Mouse (Mus musculus) limb, embryonic 14.5 days (tissue): ENCODE measurements around the gene Ybx3. TPM values are rescaled to one million over a fixed set of nuclear protein-coding genes. Genes with fewer than 3 reads are reported as not detected.

Experiments used
- ATAC-seq: fragments of 200-750 bp; cut with Nextera tagmentation; 2 replicates; pipeline ENCODE4 v1.8.0; 2017; ENCODE audit warnings: low read depth, moderate number of reproducible peaks, moderate TSS enrichment; ENCODE audit not compliant: low FRiP score
- DNase-seq: peaks from one replicate; pipeline ENCODE4 v3.0.0-alpha.2; 2015; ENCODE audit warnings: low spot score
- H3K27ac ChIP-seq: fragments of 300-500 bp; sonication (generic); replicated peaks from 2 replicates; pipeline ENCODE4 v1.5.1; 2014; ENCODE audit warnings: low read depth, mild to moderate bottlenecking, low read length, moderate library complexity, mixed read lengths
- H3K27me3 ChIP-seq: fragments of 300-500 bp; sonication (generic); 2 replicates; pipeline ENCODE4 v1.6.1; 2014; ENCODE audit warnings: low read length, mixed read lengths; ENCODE audit not compliant: control insufficient read depth, insufficient read depth
- H3K36me3 ChIP-seq: fragments of 300-500 bp; sonication (generic); 2 replicates; pipeline ENCODE4 v1.6.1; 2014; ENCODE audit warnings: mild to moderate bottlenecking, low read length, moderate library complexity, mixed read lengths; ENCODE audit not compliant: control insufficient read depth, insufficient read depth
- H3K4me1 ChIP-seq: fragments of 300-500 bp; sonication (generic); 2 replicates; pipeline ENCODE4 v1.6.1; 2014; ENCODE audit warnings: antibody characterized with exemption, low read length, mixed read lengths; ENCODE audit not compliant: control insufficient read depth, insufficient read depth
- H3K4me2 ChIP-seq: fragments of 300-500 bp; sonication (generic); replicated peaks from 2 replicates; pipeline ENCODE4 v1.6.1; 2014; ENCODE audit warnings: low read depth, mild to moderate bottlenecking, low read length, moderate library complexity; ENCODE audit not compliant: severe bottlenecking
- H3K4me3 ChIP-seq: fragments of 300-500 bp; sonication (generic); replicated peaks from 2 replicates; pipeline ENCODE4 v1.5.1; 2014; ENCODE audit warnings: low read length
- H3K9ac ChIP-seq: fragments of 300-500 bp; sonication (generic); 2 replicates; pipeline ENCODE4 v1.6.1; 2014; ENCODE audit warnings: mild to moderate bottlenecking, low read depth, low read length, moderate library complexity; ENCODE audit not compliant: severe bottlenecking
- H3K9me3 ChIP-seq: fragments of 300-500 bp; sonication (generic); 2 replicates; pipeline ENCODE4 v1.6.1; 2016; ENCODE audit warnings: low read length; ENCODE audit not compliant: control insufficient read depth
- POLR2A ChIP-seq: fragments of 200-500 bp; IDR thresholded peaks from 2 replicates; pipeline ENCODE4 v1.8.0; 2012; ENCODE audit warnings: inconsistent platforms, mild to moderate bottlenecking, moderate library complexity, borderline replicate concordance; ENCODE audit not compliant: insufficient read depth, insufficient read length; ENCODE audit errors: extremely low read depth
- WGBS: fragments of 180-500 bp; shearing (Covaris S2); extraction: QIAGEN DNeasy Blood & Tissue Kit; methylation state at CpG from one replicate; pipeline ENCODE4 v1.1.7; 2014; 5-methylcytosine and 5-hydroxymethylcytosine counted together
- polyA plus RNA-seq, 2 experiments: library from polyadenylated mRNA; depleted of rRNA in 1 of 2; stranded (reverse) in 1 of 2; unstranded in 1 of 2; fragments of >200 nt; fragmentation: Nextera tagmentation in 1 of 2; extraction: Ambion mirVana in 1 of 2; gene quantifications; 2 replicates each; pipeline versions ENCODE4 v1.2.1 to v1.2.3; 2012 to 2014

The Ybx3 gene
- polyA plus RNA-seq, 2 experiments = 77.9 to 219 TPM

DNA sequence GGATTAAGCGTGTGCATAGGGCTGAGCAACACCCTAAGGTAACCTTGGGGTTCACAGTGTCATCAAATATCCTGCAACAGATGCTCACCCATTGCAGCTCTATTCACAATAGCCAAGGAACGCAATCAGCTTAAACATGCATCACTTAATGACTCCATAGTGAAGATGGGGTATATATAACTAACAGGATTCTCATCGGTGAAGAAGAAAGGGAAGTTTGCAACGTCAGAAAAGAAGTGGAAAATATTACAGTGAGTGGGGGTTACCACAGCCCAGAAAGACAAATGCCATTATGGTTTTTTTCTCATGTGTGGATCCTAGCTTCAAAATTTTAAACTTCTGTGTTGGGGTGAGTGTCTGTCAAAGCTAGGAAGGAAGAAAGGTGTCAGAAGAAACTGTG, 16.9 kb upstream of the Ybx3 start:
- Histone ChIP-seq H3K4me3 (no peak overlapping the region), H3K4me2 (no peak overlapping the region), H3K27ac (no peak overlapping the region), H3K9ac (no peak overlapping the region), H3K36me3 (no peaks in the 10 kb centered on the region), H3K27me3 (no peaks in the 10 kb centered on the region), H3K4me1 (no peaks in the 10 kb centered on the region), H3K9me3 (no peaks in the 10 kb centered on the region)
- no peak for ATAC-seq
- no peak for DNase-seq
- no peak for TF ChIP-seq POLR2A
- 85% methylated on average over 4 of the region's 4 CpGs for WGBS

DNA sequence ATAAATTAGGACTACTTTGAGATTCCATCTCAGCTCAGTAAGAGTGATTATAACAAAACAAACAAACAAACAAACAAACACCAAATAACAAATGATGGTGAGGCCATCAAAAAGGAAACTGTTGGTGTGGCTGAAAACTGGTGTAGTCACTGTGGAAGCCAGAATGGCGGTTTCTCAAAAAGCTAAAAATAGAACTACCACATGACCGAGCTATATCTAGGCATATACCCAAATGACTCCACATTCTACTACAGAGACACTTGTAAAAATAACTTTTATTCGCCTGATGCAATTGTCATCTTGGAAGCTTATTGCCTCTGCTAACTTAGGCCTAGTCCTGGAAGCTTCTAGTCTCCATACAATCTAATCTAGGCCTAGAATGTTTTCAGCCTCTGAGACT, 16.0 kb upstream of the Ybx3 start:
- Histone ChIP-seq H3K4me2 (no peak overlapping the region), H3K27me3 (no peaks in the 10 kb centered on the region), H3K4me3 (no peak overlapping the region), H3K9me3 (no peaks in the 10 kb centered on the region), H3K9ac (no peak overlapping the region), H3K4me1 (no peaks in the 10 kb centered on the region), H3K27ac (no peak overlapping the region), H3K36me3 (no peaks in the 10 kb centered on the region)
- TF ChIP-seq POLR2A = no peak
- no peak for DNase-seq
- WGBS = 78% methylated on average over 3 of the region's 3 CpGs
- ATAC-seq = no peak

DNA sequence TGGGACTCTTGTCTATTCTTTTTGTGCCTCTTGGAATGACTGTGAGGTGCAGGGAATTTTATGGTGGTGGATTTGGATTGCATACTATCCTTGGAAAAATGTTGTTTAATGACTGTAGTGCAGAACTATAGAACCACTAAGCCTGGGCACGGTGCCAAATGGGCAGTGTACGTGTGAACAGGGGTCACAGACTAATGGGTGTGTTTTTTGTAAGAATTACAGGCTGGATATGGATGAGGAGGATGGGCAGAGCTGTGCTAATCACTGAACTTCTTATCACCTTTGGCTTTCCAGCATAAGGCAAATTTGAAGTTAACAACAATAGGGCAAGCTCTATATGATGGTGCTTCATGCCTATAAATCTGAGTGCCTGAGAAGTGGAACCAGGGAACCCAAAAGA, 14.8 kb upstream of the Ybx3 start:
- ATAC-seq (no peak), DNase-seq (no peak)
- TF ChIP-seq POLR2A = no peak
- 62% methylated on average over 2 of the region's 2 CpGs for WGBS
- Histone ChIP-seq H3K9ac (no peak overlapping the region), H3K4me2 (no peak overlapping the region), H3K36me3 (no peaks in the 10 kb centered on the region), H3K27me3 (no peaks in the 10 kb centered on the region), H3K4me1 (no peaks in the 10 kb centered on the region), H3K9me3 (no peaks in the 10 kb centered on the region), H3K4me3 (no peak overlapping the region), H3K27ac (no peak overlapping the region)

DNA sequence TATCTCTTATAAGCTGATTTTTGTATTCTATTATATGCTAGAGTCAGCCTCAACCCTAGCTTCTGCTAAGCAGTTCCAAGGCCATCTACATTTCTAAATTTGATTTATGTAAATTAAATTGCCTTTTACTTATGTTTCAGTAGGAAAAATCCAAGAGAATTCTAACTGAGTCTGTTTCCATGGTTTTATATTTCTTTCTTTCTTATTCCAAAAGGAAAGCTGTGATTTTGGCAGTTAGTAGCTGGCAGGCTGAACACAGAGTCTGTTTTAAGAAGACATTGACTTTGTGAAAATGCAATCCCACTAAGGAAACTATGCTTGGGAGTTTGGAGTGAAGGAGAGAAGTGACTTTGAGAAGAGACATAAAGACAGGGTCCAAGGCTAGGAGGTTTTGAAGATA, 14.3 kb upstream of the Ybx3 start:
- ATAC-seq (no peak), DNase-seq (no peak)
- Histone ChIP-seq H3K27ac (no peak overlapping the region), H3K4me3 (no peak overlapping the region), H3K9me3 (no peaks in the 10 kb centered on the region), H3K27me3 (no peaks in the 10 kb centered on the region), H3K9ac (no peak overlapping the region), H3K36me3 (no peaks in the 10 kb centered on the region), H3K4me1 (no peaks in the 10 kb centered on the region), H3K4me2 (no peak overlapping the region)
- no peak for TF ChIP-seq POLR2A

DNA sequence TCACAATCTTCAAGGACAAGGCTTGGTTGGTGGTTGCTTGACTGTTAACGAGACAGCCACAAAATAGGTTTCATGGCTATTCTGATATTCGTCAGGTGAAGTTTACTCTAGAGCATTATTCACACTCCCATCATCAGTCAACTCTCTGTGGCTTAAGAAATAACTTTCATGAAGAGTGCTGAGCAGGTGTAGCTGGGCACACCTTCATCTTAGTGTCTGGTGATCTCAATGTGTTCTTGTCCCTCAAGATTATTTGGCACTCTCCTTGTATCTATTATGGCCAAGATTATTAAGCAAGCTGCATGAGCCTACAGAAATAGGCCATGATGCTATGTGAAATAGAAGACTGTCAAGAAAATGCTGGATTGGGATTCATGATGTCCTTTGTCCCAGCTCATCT, 13.0 kb upstream of the Ybx3 start:
- Histone ChIP-seq H3K27me3 (no peaks in the 10 kb centered on the region), H3K9me3 (no peaks in the 10 kb centered on the region), H3K9ac (no peak overlapping the region), H3K27ac (no peak overlapping the region), H3K4me2 (no peak overlapping the region), H3K4me3 (no peak overlapping the region), H3K36me3 (no peaks in the 10 kb centered on the region), H3K4me1 (no peaks in the 10 kb centered on the region)
- WGBS = 81% methylated on average over 2 of the region's 2 CpGs
- DNase-seq (no peak), ATAC-seq (no peak)
- no peak for TF ChIP-seq POLR2A

DNA sequence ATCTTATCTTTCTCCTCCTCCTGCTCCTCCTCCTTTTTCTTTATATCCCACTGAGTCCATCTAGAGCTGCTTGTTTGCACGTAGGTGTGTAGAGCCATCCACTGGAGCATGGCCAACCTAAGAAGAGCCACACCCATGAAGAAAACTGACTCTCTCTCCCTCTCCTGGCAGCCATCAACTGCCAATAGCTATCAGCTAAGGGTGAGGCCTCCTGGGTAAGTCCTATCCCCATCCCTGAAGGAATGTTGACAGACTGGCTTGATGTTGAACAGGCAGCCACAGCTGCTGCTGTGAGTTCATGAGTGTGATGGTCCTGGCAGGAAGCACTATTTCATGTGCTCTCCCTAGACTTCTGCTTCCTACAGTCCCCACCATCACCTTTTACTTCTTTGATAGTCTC, 8.4 kb upstream of the Ybx3 start:
- H3K4me3 ChIP-seq = no peak overlapping the region
- ATAC-seq (no peak), DNase-seq (no peak)
- H3K4me1 ChIP-seq = no peaks in the 10 kb centered on the region
- H3K9ac ChIP-seq = no peak overlapping the region
- H3K9me3 ChIP-seq = no peaks in the 10 kb centered on the region
- TF ChIP-seq POLR2A = no peak
- WGBS = 33% methylated on average over 1 of the region's 1 CpGs
- no peak overlapping the region for H3K4me2 ChIP-seq
- no peaks in the 10 kb centered on the region for H3K36me3 ChIP-seq
- H3K27ac ChIP-seq = no peak overlapping the region
- H3K27me3 ChIP-seq = no peaks in the 10 kb centered on the region
